Mouse (Mus musculus) neural tube, embryonic 15.5 days (tissue): Measurements from ENCODE around the gene Ccnb1. TPM values are rescaled to one million over a fixed set of nuclear protein-coding genes. Genes with fewer than 3 reads are reported as not detected.

ENCODE experiments used
- ATAC-seq: fragments of 200-750 bp; cut with Nextera tagmentation; 2 replicates; pipeline ENCODE4 v1.8.0; 2017; ENCODE audit warnings: mild to moderate bottlenecking, moderate TSS enrichment, moderate library complexity; ENCODE audit not compliant: low FRiP score
- H3K27ac ChIP-seq: fragments of 300-500 bp; sonication (generic); replicated peaks from 2 replicates; pipeline ENCODE4 v1.5.1; 2015; ENCODE audit warnings: mild to moderate bottlenecking, inconsistent platforms
- H3K27me3 ChIP-seq: fragments of 300-500 bp; sonication (generic); replicated peaks from 2 replicates; pipeline ENCODE4 v1.6.1; 2015; ENCODE audit warnings: inconsistent platforms
- H3K36me3 ChIP-seq: fragments of 300-500 bp; sonication (generic); 2 replicates; pipeline ENCODE4 v1.6.1; 2015; ENCODE audit warnings: inconsistent platforms
- H3K4me1 ChIP-seq: fragments of 300-500 bp; sonication (generic); 2 replicates; pipeline ENCODE4 v1.6.1; 2015; ENCODE audit warnings: inconsistent platforms
- H3K4me2 ChIP-seq: fragments of 300-500 bp; sonication (generic); 2 replicates; pipeline ENCODE4 v1.6.1; 2015; ENCODE audit warnings: inconsistent platforms, mild to moderate bottlenecking, moderate library complexity
- H3K4me3 ChIP-seq: fragments of 300-500 bp; sonication (generic); replicated peaks from 2 replicates; pipeline ENCODE4 v1.5.1; 2015; ENCODE audit warnings: mild to moderate bottlenecking, inconsistent platforms
- H3K9ac ChIP-seq: fragments of 300-500 bp; sonication (generic); replicated peaks from 2 replicates; pipeline ENCODE4 v1.6.1; 2015; ENCODE audit warnings: mild to moderate bottlenecking, inconsistent platforms
- H3K9me3 ChIP-seq: fragments of 300-500 bp; sonication (generic); replicated peaks from 2 replicates; pipeline ENCODE4 v1.6.1; 2016; ENCODE audit warnings: inconsistent platforms
- WGBS: fragments of 180-500 bp; shearing (Covaris S2); methylation state at CpG from one replicate; pipeline ENCODE4 v1.1.7; 2015; ENCODE audit warnings: mixed read lengths; 5-methylcytosine and 5-hydroxymethylcytosine counted together
- polyA plus RNA-seq: library from polyadenylated mRNA; unstranded; fragments of >200 nt; fragmentation: Nextera tagmentation; extraction: Ambion mirVana; gene quantifications from 2 replicates; pipeline ENCODE4 v1.2.1, GENCODE M21; 2015

Gene Ccnb1
- polyA plus RNA-seq = 28.1 and 74.7 TPM in 2 replicates

DNA sequence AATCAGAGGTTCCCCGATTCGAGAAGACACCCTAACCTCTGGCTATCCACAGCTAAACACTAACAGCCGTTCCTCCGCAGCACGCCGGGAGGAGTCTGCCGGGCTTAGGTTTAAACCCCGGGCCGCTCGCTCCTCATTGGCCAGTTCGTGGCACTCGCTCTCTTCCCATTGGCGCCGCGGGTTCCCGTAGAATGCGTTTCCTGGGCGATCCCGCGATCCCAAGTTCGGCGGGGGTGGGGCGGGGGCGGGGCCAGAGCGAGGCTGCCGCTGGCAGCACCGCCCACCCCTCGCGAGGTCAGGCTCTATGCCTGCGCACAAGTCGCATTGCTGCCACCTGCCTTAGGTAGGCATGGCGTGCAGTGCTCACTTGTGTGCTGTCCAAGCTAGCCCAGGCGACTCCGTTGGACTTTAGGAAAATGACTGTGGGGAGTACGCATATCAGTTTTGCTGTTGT is at the start of gene Ccnb1:
TSS of gene Ccnb1 (minus strand) at position 157 of the 454 bp plus-strand sequence.
- Histone ChIP-seq H3K27me3 (no peaks in the 10 kb centered on the region), H3K4me3 (peak within 1 kb of the TSS; percentile 56), H3K4me1 (peaks cover 5% of the 10 kb centered on the region), H3K27ac (no peak within 1 kb of the TSS), H3K36me3 (no peaks in the 10 kb centered on the region), H3K4me2 (peak within 1 kb of the TSS; percentile 98), H3K9ac (peak within 1 kb of the TSS; percentile 36), H3K9me3 (no peaks in the 10 kb centered on the region)
- peak; percentile 100 for ATAC-seq
- under 1% methylated on average over 35 of the region's 35 CpGs for WGBS

DNA sequence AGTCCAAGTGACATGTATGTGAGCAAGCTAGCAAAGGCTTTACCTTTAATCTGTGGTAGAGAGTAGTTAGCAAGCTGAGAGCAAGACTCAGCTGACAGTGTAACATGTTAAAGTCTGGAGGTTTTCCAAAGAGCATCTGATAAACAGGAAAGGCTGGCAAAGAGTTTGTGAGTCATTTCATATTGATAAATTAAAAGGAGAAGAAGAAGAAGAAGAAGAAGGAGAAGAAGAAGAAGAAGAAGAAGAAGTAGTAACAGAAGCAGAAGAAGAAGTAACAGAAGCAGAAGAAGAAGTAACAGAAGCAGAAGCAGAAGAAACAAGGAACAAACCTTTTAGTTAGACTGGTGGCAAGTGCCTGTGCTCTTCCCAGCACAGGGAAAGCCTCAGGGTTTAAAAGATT is 48.4 kb upstream of the Ccnb1 start:
- Histone ChIP-seq H3K4me3 (no peak overlapping the region), H3K4me2 (no peak overlapping the region), H3K9me3 (no peaks in the 10 kb centered on the region), H3K4me1 (peaks cover 22% of the 10 kb centered on the region), H3K9ac (no peak overlapping the region), H3K27ac (no peak overlapping the region), H3K27me3 (no peaks in the 10 kb centered on the region), H3K36me3 (no peaks in the 10 kb centered on the region)
- ATAC-seq = no peak

DNA sequence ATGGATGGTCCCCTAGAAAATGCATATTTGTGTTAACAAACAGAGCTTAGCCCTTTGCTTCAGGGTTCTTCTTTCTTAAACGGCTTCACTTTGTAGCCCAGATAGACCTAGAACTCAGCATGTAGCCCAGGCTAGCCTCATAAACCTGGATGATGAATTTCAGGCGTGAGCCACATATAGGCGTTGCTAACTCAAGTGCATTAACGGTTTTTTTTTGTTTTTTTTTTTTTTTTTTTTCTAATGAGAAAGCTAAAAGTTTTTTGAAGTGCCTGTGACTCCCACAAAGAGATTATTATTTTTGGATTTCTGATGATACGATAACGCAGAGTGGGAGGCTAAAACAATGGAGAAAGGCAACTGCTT is 47.3 kb upstream of the Ccnb1 start:
- 52% methylated on average over 6 of the region's 6 CpGs for WGBS
- H3K27me3 ChIP-seq = no peaks in the 10 kb centered on the region
- H3K4me2 ChIP-seq = peak overlapping the region; percentile 81
- peak overlapping the region; percentile 83 for H3K4me3 ChIP-seq
- H3K4me1 ChIP-seq = peaks cover 24% of the 10 kb centered on the region
- H3K27ac ChIP-seq = 0 out of 2 replicates have a peak overlapping the region, but pooled peaks have one; percentile 49
- no peaks in the 10 kb centered on the region for H3K9me3 ChIP-seq
- H3K9ac ChIP-seq = no peak overlapping the region
- no peaks in the 10 kb centered on the region for H3K36me3 ChIP-seq
- ATAC-seq = no peak; the same call in 1 of the 2 replicates

GRCm38 (mm10) chr13:100832741-100833639 is 46.6 kb upstream of the Ccnb1 start, which contains the start of gene Slc30a5:
Gene Slc30a5, minus strand, starts transcription at chr13:100833427.
- Histone ChIP-seq H3K9me3 (no peaks in the 10 kb centered on the region), H3K9ac (peak within 1 kb of the TSS; percentile 92), H3K27ac (peak within 1 kb of the TSS; percentile 95), H3K4me3 (peak within 1 kb of the TSS; percentile 83), H3K27me3 (no peaks in the 10 kb centered on the region), H3K36me3 (peaks cover 2% of the 10 kb centered on the region; the same call in 1 of the 2 replicates), H3K4me1 (peaks cover 24% of the 10 kb centered on the region), H3K4me2 (peak within 1 kb of the TSS; percentile 81)
- WGBS = under 1% methylated on average over 90 of the region's 94 CpGs
- peak; percentile 98 for ATAC-seq

DNA sequence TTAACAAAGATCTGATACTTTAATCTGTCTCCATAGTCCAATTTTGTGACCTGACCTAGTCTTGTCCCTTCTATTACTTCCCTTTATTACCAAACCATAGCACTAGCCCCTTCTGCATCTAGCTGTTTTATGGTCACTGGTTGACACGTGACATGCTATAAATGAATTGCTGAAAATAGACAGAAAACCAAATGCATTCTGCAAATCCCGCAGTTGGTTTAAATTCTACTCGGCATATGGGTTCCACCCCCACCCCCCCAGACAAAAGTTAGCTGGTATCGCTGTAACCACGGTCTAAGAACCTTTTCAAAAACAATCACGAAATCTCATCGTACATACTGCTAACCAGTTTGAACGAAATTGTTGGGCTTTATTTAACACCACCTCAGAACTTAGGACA is 45.8 kb upstream of the Ccnb1 start:
- no peak overlapping the region; the same call in 1 of the 2 replicates for H3K27ac ChIP-seq
- ATAC-seq = no peak
- peaks cover 24% of the 10 kb centered on the region for H3K4me1 ChIP-seq
- no peaks in the 10 kb centered on the region for H3K27me3 ChIP-seq
- H3K9me3 ChIP-seq = no peaks in the 10 kb centered on the region
- peak overlapping the region; percentile 81 for H3K4me2 ChIP-seq
- H3K4me3 ChIP-seq = peak overlapping the region; percentile 83
- peak overlapping the region; percentile 92 for H3K9ac ChIP-seq
- H3K36me3 ChIP-seq = peaks cover 4% of the 10 kb centered on the region; the same call in 1 of the 2 replicates
- WGBS = 5% methylated on average over 8 of the region's 8 CpGs

GRCm38 (mm10) chr13:100831123-100831522 is 44.8 kb upstream of the Ccnb1 start:
- Histone ChIP-seq H3K27ac (no peak overlapping the region), H3K4me1 (peaks cover 24% of the 10 kb centered on the region), H3K4me3 (0 out of 2 replicates have a peak overlapping the region, but pooled peaks have one; percentile 2), H3K36me3 (peaks cover 7% of the 10 kb centered on the region), H3K9me3 (no peaks in the 10 kb centered on the region), H3K4me2 (peak overlapping the region; percentile 81), H3K27me3 (no peaks in the 10 kb centered on the region), H3K9ac (no peak overlapping the region)
- WGBS = 88% methylated on average over 6 of the region's 6 CpGs
- no peak for ATAC-seq

- no peak overlapping the region for H3K9ac ChIP-seq
- H3K4me2 ChIP-seq = no peak overlapping the region
- H3K27ac ChIP-seq = no peak overlapping the region
- ATAC-seq = no peak
- WGBS = 91% methylated on average over 9 of the region's 9 CpGs
- H3K9me3 ChIP-seq = no peaks in the 10 kb centered on the region
- peaks cover 34% of the 10 kb centered on the region for H3K36me3 ChIP-seq
- no peak overlapping the region for H3K4me3 ChIP-seq
- H3K4me1 ChIP-seq = peaks cover 7% of the 10 kb centered on the region
- H3K27me3 ChIP-seq = no peaks in the 10 kb centered on the region
These were observed 39.4 kb upstream of the Ccnb1 start for GRCm38 (mm10) chr13:100825627-100826410.

DNA sequence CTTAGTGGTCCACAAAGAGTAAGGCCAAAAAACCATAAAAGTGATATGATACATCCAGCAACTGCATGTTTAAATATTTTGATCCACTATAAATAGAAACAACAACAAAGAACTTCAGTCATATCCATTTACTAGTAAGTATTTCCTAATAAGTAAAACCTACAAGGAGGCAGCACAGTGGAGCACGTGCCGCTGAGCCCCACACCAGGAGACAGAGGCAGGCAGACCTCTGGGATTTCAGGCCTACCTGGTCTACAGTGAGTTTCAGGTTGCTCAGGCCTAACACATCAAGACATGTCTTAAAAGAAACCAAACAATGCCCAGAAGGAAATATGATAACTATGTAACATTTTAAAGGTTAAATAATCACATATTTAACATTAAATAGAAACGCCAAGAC is 38.5 kb upstream of the Ccnb1 start:
- Histone ChIP-seq H3K9me3 (no peaks in the 10 kb centered on the region), H3K4me1 (0 out of 2 replicates have a peak, but pooled peaks cover 2% of the 10 kb centered on the region), H3K9ac (no peak overlapping the region), H3K27me3 (no peaks in the 10 kb centered on the region), H3K4me3 (no peak overlapping the region), H3K36me3 (peaks cover 41% of the 10 kb centered on the region), H3K4me2 (no peak overlapping the region), H3K27ac (no peak overlapping the region)
- WGBS = 97% methylated on average over 3 of the region's 3 CpGs
- ATAC-seq = no peak

- Histone ChIP-seq H3K4me2 (no peak overlapping the region), H3K27me3 (no peaks in the 10 kb centered on the region), H3K9me3 (no peaks in the 10 kb centered on the region), H3K36me3 (peaks cover 46% of the 10 kb centered on the region), H3K27ac (no peak overlapping the region), H3K4me1 (no peaks in the 10 kb centered on the region), H3K9ac (no peak overlapping the region), H3K4me3 (no peak overlapping the region)
- no peak for ATAC-seq
- whole genome bisulfite sequencing = 88% methylated on average over 6 of the region's 6 CpGs
These were observed 37.9 kb upstream of the Ccnb1 start for GRCm38 (mm10) chr13:100824306-100824705.

GRCm38 (mm10) chr13:100823863-100824262 is 37.5 kb upstream of the Ccnb1 start:
- H3K27ac ChIP-seq = no peak overlapping the region
- WGBS = 98% methylated on average over 3 of the region's 3 CpGs
- H3K36me3 ChIP-seq = peaks cover 49% of the 10 kb centered on the region
- ATAC-seq = no peak
- H3K4me3 ChIP-seq = no peak overlapping the region
- H3K4me2 ChIP-seq = no peak overlapping the region
- H3K9me3 ChIP-seq = no peaks in the 10 kb centered on the region
- no peaks in the 10 kb centered on the region for H3K27me3 ChIP-seq
- H3K4me1 ChIP-seq = no peaks in the 10 kb centered on the region
- no peak overlapping the region for H3K9ac ChIP-seq

- Histone ChIP-seq H3K9ac (no peak overlapping the region), H3K4me2 (no peak overlapping the region), H3K27ac (no peak overlapping the region), H3K4me1 (no peaks in the 10 kb centered on the region), H3K27me3 (no peaks in the 10 kb centered on the region), H3K36me3 (peaks cover 67% of the 10 kb centered on the region), H3K9me3 (no peaks in the 10 kb centered on the region), H3K4me3 (no peak overlapping the region)
- WGBS = 97% methylated on average over 6 of the region's 6 CpGs
- no peak for ATAC-seq
These were observed 28.1 kb upstream of the Ccnb1 start for GRCm38 (mm10) chr13:100814451-100814850.
